15 mouse cellular contexts compared by ENCODE assay signal in the genomic region with DNA sequence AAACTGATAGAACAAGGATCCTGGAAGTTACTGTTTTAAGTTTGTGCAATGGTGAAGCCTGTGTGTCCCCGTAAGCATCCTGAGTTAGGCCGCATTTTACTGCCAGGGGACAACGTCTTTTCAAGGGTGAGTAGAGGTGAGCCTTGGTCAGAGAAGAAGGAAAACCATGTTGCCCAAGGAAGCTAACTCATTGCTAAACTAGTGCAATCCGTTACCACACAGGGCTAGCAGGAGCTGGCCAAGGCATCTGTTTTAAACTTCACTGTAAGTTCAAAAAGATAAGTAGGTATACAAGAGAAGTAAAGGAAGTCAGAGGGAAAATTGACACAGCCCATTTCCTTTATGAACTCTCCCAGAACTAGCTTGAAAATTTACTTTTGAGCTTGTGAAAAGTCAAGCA.
DNase-seq lines count a peak whose midpoint lies in the region; ATAC-seq lines count a peak whose summit lies in the region.
"Had no signal": no experiment of that assay in that cellular context is flagged by ENCODE, and none has a peak within 500 bp of the region (broad histone marks: within the 10 kb centered on the region; RNA-seq: fewer than 3 reads in every experiment).

No protein-coding gene starts in this region.

- DNase-seq in heart, adult 11 months = peak; percentile 73
- no peak for DNase-seq in heart, adult 9 months (ENCODE audit: low spot score in 2 of 2)
- DNase-seq in left cerebral cortex, adult 11 months (ENCODE audit: low spot score) = no peak
- no peak for DNase-seq in embryo, embryonic 10.5 days (ENCODE audit: low spot score)
- DNase-seq: adrenal gland, adult 2 months; adrenal gland, postnatal 10 days; adrenal gland, postnatal 36 days; cerebellum, adult 11-12 months; cerebellum, adult 2 months; cerebellum, adult 9-10 months; cerebellum, postnatal 10 days; cerebellum, postnatal 25 days; forebrain, postnatal 0 days had no signal

- peak; percentile 94 for ATAC-seq in granulocyte monocyte progenitor cell, adult 5-6 weeks (replicated peaks; ENCODE audit: poor library complexity, severe bottlenecking)
- ATAC-seq in megakaryocyte progenitor cell, adult 5-6 weeks (replicated peaks; ENCODE audit: poor library complexity) = peak; percentile 95
